Mouse (Mus musculus) lung, postnatal 0 days (tissue): ENCODE measurements around the gene Slc11a2. TPM values are rescaled to one million over a fixed set of nuclear protein-coding genes. Genes with fewer than 3 reads are reported as not detected.

Experiments
- ATAC-seq: fragments of 200-750 bp; cut with Nextera tagmentation; 2 replicates; pipeline ENCODE4 v1.8.0; 2017; ENCODE audit warnings: moderate library complexity
- DNase-seq: peaks from one replicate; pipeline ENCODE4 v3.0.0-alpha.2; 2016; ENCODE audit warnings: low spot score
- H3K27ac ChIP-seq: fragments of 300-500 bp; sonication (generic); 2 replicates; pipeline ENCODE4 v1.5.1; 2014; ENCODE audit warnings: antibody characterized with exemption, mild to moderate bottlenecking, low read length, mixed read lengths
- H3K27me3 ChIP-seq: fragments of 300-500 bp; sonication (generic); replicated peaks from 2 replicates; pipeline ENCODE4 v1.6.1; 2014; ENCODE audit warnings: low read length, mixed read lengths; ENCODE audit not compliant: insufficient read depth
- H3K36me3 ChIP-seq: fragments of 300-500 bp; sonication (generic); 2 replicates; pipeline ENCODE4 v1.6.1; 2014; ENCODE audit warnings: low read length, mixed read lengths; ENCODE audit not compliant: insufficient read depth
- H3K4me1 ChIP-seq: fragments of 300-500 bp; sonication (generic); 2 replicates; pipeline ENCODE4 v1.6.1; 2014; ENCODE audit warnings: antibody characterized with exemption, low read depth, low read length, mixed read lengths; ENCODE audit not compliant: insufficient read depth
- H3K4me2 ChIP-seq: fragments of 300-500 bp; sonication (generic); replicated peaks from 2 replicates; pipeline ENCODE4 v1.6.1; 2014; ENCODE audit warnings: low read depth, mild to moderate bottlenecking, low read length, moderate library complexity, mixed read lengths
- H3K4me3 ChIP-seq: fragments of 300-500 bp; sonication (generic); 2 replicates; pipeline ENCODE4 v1.5.1; 2014; ENCODE audit warnings: low read depth, low read length
- H3K9ac ChIP-seq: fragments of 300-500 bp; sonication (generic); replicated peaks from 2 replicates; pipeline ENCODE4 v1.6.1; 2014; ENCODE audit warnings: low read depth, mild to moderate bottlenecking
- H3K9me3 ChIP-seq: fragments of 300-500 bp; sonication (generic); 2 replicates; pipeline ENCODE4 v1.6.1; 2016; ENCODE audit warnings: low read length, mixed read lengths
- CTCF ChIP-seq: IDR thresholded peaks from 2 replicates; pipeline ENCODE4 v1.5.1; 2016; ENCODE audit warnings: antibody characterized with exemption, mild to moderate bottlenecking
- EP300 ChIP-seq: IDR thresholded peaks from 2 replicates; pipeline ENCODE4 v1.6.1; 2016; ENCODE audit warnings: antibody characterized with exemption, mild to moderate bottlenecking, control low read depth
- WGBS: fragments of 180-500 bp; shearing (Covaris S2); extraction: QIAGEN DNeasy Blood & Tissue Kit; methylation state at CpG from one replicate; pipeline ENCODE4 v1.1.7; 2014; 5-methylcytosine and 5-hydroxymethylcytosine counted together
- polyA plus RNA-seq: library from polyadenylated mRNA; unstranded; fragments of >200 nt; fragmentation: Nextera tagmentation; extraction: Ambion mirVana; gene quantifications from 2 replicates; pipeline ENCODE4 v1.2.1, GENCODE M21; 2015

The Slc11a2 gene
- polyA plus RNA-seq, 1 experiment from 2014 or later = 16.1 TPM

- 40% methylated on average over 8 of the region's 8 CpGs for WGBS
- ATAC-seq = no peak
- Histone ChIP-seq H3K4me2 (no peak overlapping the region), H3K9ac (no peak overlapping the region), H3K9me3 (no peaks in the 10 kb centered on the region), H3K36me3 (no peaks in the 10 kb centered on the region), H3K27me3 (no peaks in the 10 kb centered on the region), H3K27ac (no peak overlapping the region), H3K4me1 (peaks cover 8% of the 10 kb centered on the region; the same call in 1 of the 2 replicates), H3K4me3 (no peak overlapping the region)
- TF ChIP-seq CTCF = no peak
- TF ChIP-seq EP300 = no peak
- no peak for DNase-seq
These were observed 42.9 kb upstream of the Slc11a2 start for GRCm38 (mm10) chr15:100467738-100468137.

- 73% methylated on average over 2 of the region's 2 CpGs for WGBS
- no peaks in the 10 kb centered on the region for H3K27me3 ChIP-seq
- H3K4me1 ChIP-seq = peaks cover 8% of the 10 kb centered on the region; the same call in 1 of the 2 replicates
- DNase-seq (no peak), ATAC-seq (no peak)
- H3K27ac ChIP-seq = no peak overlapping the region
- TF ChIP-seq EP300 = no peak
- no peak; the same call in 1 of the 2 replicates for TF ChIP-seq CTCF
- no peaks in the 10 kb centered on the region for H3K36me3 ChIP-seq
- H3K4me2 ChIP-seq = no peak overlapping the region
- H3K9ac ChIP-seq = no peak overlapping the region
- no peaks in the 10 kb centered on the region for H3K9me3 ChIP-seq
- H3K4me3 ChIP-seq = no peak overlapping the region
These were observed 40.6 kb upstream of the Slc11a2 start for GRCm38 (mm10) chr15:100465432-100465831.

GRCm38 (mm10) chr15:100463712-100464111, 38.8 kb upstream of the Slc11a2 start:
- WGBS = 22% methylated on average over 6 of the region's 6 CpGs
- Histone ChIP-seq H3K9me3 (no peaks in the 10 kb centered on the region), H3K4me3 (no peak overlapping the region), H3K27ac (no peak overlapping the region), H3K4me2 (no peak overlapping the region), H3K27me3 (no peaks in the 10 kb centered on the region), H3K4me1 (no peaks in the 10 kb centered on the region; the same call in 1 of the 2 replicates), H3K36me3 (no peaks in the 10 kb centered on the region), H3K9ac (no peak overlapping the region)
- no peak for TF ChIP-seq EP300
- peak; percentile 76 for TF ChIP-seq CTCF
- peak; percentile 78 for DNase-seq
- 0 out of 2 replicates have a peak, but pooled peaks have one; percentile 22 for ATAC-seq

- no peak overlapping the region for H3K27ac ChIP-seq
- H3K9ac ChIP-seq = no peak overlapping the region
- no peaks in the 10 kb centered on the region for H3K36me3 ChIP-seq
- H3K27me3 ChIP-seq = no peaks in the 10 kb centered on the region
- no peak overlapping the region for H3K4me2 ChIP-seq
- TF ChIP-seq CTCF = no peak
- no peaks in the 10 kb centered on the region for H3K9me3 ChIP-seq
- WGBS = 80% methylated on average over 5 of the region's 5 CpGs
- ATAC-seq (no peak), DNase-seq (no peak)
- H3K4me3 ChIP-seq = no peak overlapping the region
- no peaks in the 10 kb centered on the region for H3K4me1 ChIP-seq
These were observed 37.2 kb upstream of the Slc11a2 start for GRCm38 (mm10) chr15:100462086-100462485.

GRCm38 (mm10) chr15:100461646-100462045, 36.8 kb upstream of the Slc11a2 start:
- Histone ChIP-seq H3K9me3 (no peaks in the 10 kb centered on the region), H3K4me3 (no peak overlapping the region), H3K36me3 (no peaks in the 10 kb centered on the region), H3K9ac (no peak overlapping the region), H3K27me3 (no peaks in the 10 kb centered on the region), H3K4me2 (no peak overlapping the region), H3K27ac (no peak overlapping the region), H3K4me1 (no peaks in the 10 kb centered on the region)
- ATAC-seq (no peak), DNase-seq (no peak)
- 65% methylated on average over 9 of the region's 9 CpGs for WGBS
- no peak for TF ChIP-seq EP300
- TF ChIP-seq CTCF = no peak

- 8% methylated on average over 12 of the region's 12 CpGs for WGBS
- Histone ChIP-seq H3K27me3 (no peaks in the 10 kb centered on the region), H3K4me2 (peak overlapping the region; percentile 25; the same call in 1 of the 2 replicates), H3K4me3 (no peak overlapping the region), H3K27ac (no peak overlapping the region), H3K9ac (no peak overlapping the region), H3K9me3 (no peaks in the 10 kb centered on the region), H3K4me1 (no peaks in the 10 kb centered on the region), H3K36me3 (no peaks in the 10 kb centered on the region)
- peak; percentile 62 for DNase-seq
- ATAC-seq = peak; percentile 60
- TF ChIP-seq CTCF = no peak
- no peak for TF ChIP-seq EP300
These were observed 36.1 kb upstream of the Slc11a2 start for GRCm38 (mm10) chr15:100460942-100461341.

- 40% methylated on average over 10 of the region's 10 CpGs for WGBS
- no peak for TF ChIP-seq EP300
- TF ChIP-seq CTCF = peak; percentile 73
These were observed 33.2 kb upstream of the Slc11a2 start for GRCm38 (mm10) chr15:100458055-100458454.

More at GRCm38 (mm10) chr15:100458055-100458454, 33.2 kb upstream of the Slc11a2 start:
- peak; percentile 25; the same call in 1 of the 2 replicates for ATAC-seq
- no peak overlapping the region for H3K4me3 ChIP-seq
- H3K4me1 ChIP-seq = no peaks in the 10 kb centered on the region
- no peaks in the 10 kb centered on the region for H3K27me3 ChIP-seq
- no peaks in the 10 kb centered on the region for H3K9me3 ChIP-seq
- H3K36me3 ChIP-seq = no peaks in the 10 kb centered on the region
- no peak overlapping the region for H3K27ac ChIP-seq
- peak; percentile 73 for DNase-seq
- H3K4me2 ChIP-seq = no peak overlapping the region
- no peak overlapping the region for H3K9ac ChIP-seq
